Mouse (Mus musculus) ES-E14 (cell line): ENCODE measurements around the gene Mybpc1. TPM values are rescaled to one million over a fixed set of nuclear protein-coding genes. Genes with fewer than 3 reads are reported as not detected.

Experiments used
- DNase-seq: peaks from one replicate; pipeline ENCODE4 v3.0.0-alpha.2; 2013; ENCODE audit warnings: low read depth, low spot score
- H3K27ac ChIP-seq: 2 replicates; pipeline ENCODE4 v1.5.1; 2012; ENCODE audit warnings: low read depth, mild to moderate bottlenecking, low read length, moderate library complexity, mixed read lengths; ENCODE audit not compliant: poor library complexity, insufficient read depth, severe bottlenecking
- H3K36me3 ChIP-seq: 2 replicates; pipeline ENCODE4 v1.6.1; 2012; ENCODE audit warnings: mild to moderate bottlenecking, low read length, moderate library complexity, mixed read lengths; ENCODE audit not compliant: control insufficient read depth, poor library complexity, insufficient read depth, severe bottlenecking
- H3K4me1 ChIP-seq, 2 experiments: fragments of 150-350 bp in 1 of 2; sonication (generic) in 1 of 2; 2 replicates each; pipeline ENCODE4 v1.6.1; 2012; ENCODE audit warnings: low read length in 2 of 2, mild to moderate bottlenecking in 1 of 2, mixed read lengths in 1 of 2; ENCODE audit not compliant: control insufficient read depth in 2 of 2, insufficient read depth in 2 of 2, poor library complexity in 1 of 2
- H3K4me3 ChIP-seq, 2 experiments: fragments of 150-350 bp in 1 of 2; sonication (generic) in 1 of 2; 2 replicates each; pipeline ENCODE4 v1.5.1; 2012; ENCODE audit warnings: low read length in 2 of 2, low read depth in 1 of 2, mild to moderate bottlenecking in 1 of 2, mixed read lengths in 1 of 2; ENCODE audit not compliant: insufficient read depth in 1 of 2, poor library complexity in 1 of 2, severe bottlenecking in 1 of 2
- H3K9ac ChIP-seq: 2 replicates; pipeline ENCODE4 v1.6.1; 2012; ENCODE audit warnings: low read depth, mild to moderate bottlenecking, low read length, mixed read lengths; ENCODE audit not compliant: poor library complexity, insufficient read depth, severe bottlenecking
- H3K9me3 ChIP-seq: fragments of 150-350 bp; sonication (generic); 2 replicates; pipeline ENCODE4 v1.6.1; 2012; ENCODE audit warnings: low read depth, mild to moderate bottlenecking, low read length; ENCODE audit not compliant: control insufficient read depth, insufficient read depth
- CHD2 ChIP-seq: IDR thresholded peaks from 2 replicates; pipeline ENCODE4 v1.6.1; 2014; ENCODE audit warnings: mild to moderate bottlenecking, low read depth, low read length, inconsistent platforms
- HCFC1 ChIP-seq: IDR thresholded peaks from 2 replicates; pipeline ENCODE4 v1.6.1; 2012; ENCODE audit warnings: low read length, inconsistent platforms, borderline replicate concordance; ENCODE audit not compliant: insufficient read depth
- MAFK ChIP-seq: IDR thresholded peaks from 2 replicates; pipeline ENCODE4 v1.6.1; 2014; ENCODE audit warnings: mild to moderate bottlenecking, low read depth, low read length, inconsistent platforms; ENCODE audit not compliant: insufficient read depth
- ZC3H11A ChIP-seq: IDR thresholded peaks from 2 replicates; pipeline ENCODE4 v1.6.1; 2012; ENCODE audit warnings: low read depth, mild to moderate bottlenecking, inconsistent platforms, low read length, borderline replicate concordance
- ZNF384 ChIP-seq: IDR thresholded peaks from 2 replicates; pipeline ENCODE4 v1.6.1; 2012; ENCODE audit warnings: low read depth, low read length, inconsistent platforms
- in situ Hi-C, 2 experiments: fragments of 600-800 bp; cut with MboI; formaldehyde crosslinking; loops; one replicate each; pipeline ENCODE4 v1.15.1; 2025; ENCODE audit warnings: low sequenced_read_pairs in 2 of 2, inconsistent platforms in 1 of 2; ENCODE audit not compliant: unreplicated experiment in 2 of 2
- total RNA-seq: library from RNA; depleted of rRNA; stranded (reverse); fragments of 300-350 nt; gene quantifications from 2 replicates; pipeline ENCODE4 v1.2.3, GENCODE M21; 2012

Mybpc1 gene
- total RNA-seq, 1 experiment: 1.7 TPM

DNA sequence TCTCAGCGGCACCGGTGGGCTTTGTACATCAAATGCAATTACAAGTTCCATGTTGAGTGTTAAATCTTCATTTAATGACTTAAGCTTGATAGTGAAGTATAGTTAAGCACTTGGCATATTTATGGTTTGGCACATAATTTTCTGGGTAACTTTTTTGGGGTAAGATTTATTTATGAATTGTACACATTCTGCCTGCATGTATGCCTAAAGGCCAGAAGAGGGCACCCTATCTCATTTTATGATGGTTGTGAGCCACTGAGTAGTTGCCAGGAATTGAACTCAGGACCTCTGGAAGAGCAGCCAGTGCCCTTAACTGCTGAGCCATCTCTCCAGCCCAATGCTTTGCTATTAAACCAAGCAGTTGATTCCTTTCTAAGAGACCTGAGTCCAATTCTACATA, 52.2 kb downstream of the Mybpc1 start:
- DNase-seq: no peak
- no peak overlapping the region for H3K9ac ChIP-seq
- no peaks in the 10 kb centered on the region for H3K36me3 ChIP-seq
- H3K27ac ChIP-seq: no peak overlapping the region
- in situ Hi-C loops: loop anchor here in 1 of 2 experiments (10.0 kb wide), 1 partner anchor 172 kb away; no protein-coding TSS in a partner anchor
- TF ChIP-seq MAFK: no peak
- peak; percentile 69 for TF ChIP-seq ZC3H11A
- TF ChIP-seq ZNF384: no peak
- no peak for TF ChIP-seq CHD2
- TF ChIP-seq HCFC1: no peak
- H3K4me3 ChIP-seq: no peak overlapping the region
- peaks cover 0 to 2% of the 10 kb centered on the region in 2 experiments; a peak in 3 of 4 replicates for H3K4me1 ChIP-seq
- no peaks in the 10 kb centered on the region for H3K9me3 ChIP-seq

DNA sequence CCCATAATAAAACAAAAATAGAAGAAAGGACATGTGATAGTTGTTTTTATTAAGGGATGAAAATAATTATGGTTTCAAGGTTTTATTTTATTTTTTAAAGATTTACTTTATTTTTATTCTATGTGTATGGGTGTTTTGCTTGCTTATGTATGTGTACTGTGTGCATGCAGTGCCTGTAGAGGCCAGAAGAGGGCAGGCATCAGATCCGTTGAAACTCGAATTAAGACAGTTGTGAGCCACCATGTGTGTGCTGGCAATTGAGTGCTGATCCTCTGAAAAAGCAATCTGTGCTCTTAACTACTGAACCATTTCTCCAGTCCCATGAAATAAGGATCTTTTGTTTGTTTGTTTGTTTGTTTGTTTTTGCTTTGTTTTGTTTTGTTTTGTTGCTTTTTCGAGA, 54.7 kb downstream of the Mybpc1 start:
- Histone ChIP-seq H3K4me3 (no peak overlapping the region), H3K9me3 (no peaks in the 10 kb centered on the region), H3K36me3 (no peaks in the 10 kb centered on the region), H3K27ac (no peak overlapping the region), H3K9ac (no peak overlapping the region), H3K4me1 (peaks cover 2 to 7% of the 10 kb centered on the region in 2 experiments)
- in situ Hi-C loops: loop anchor here in 1 of 2 experiments (10.0 kb wide), 1 partner anchor 175 kb away; no protein-coding TSS in a partner anchor
- TF ChIP-seq CHD2 (no peak), ZNF384 (no peak)
- peak; percentile 24 for DNase-seq

DNA sequence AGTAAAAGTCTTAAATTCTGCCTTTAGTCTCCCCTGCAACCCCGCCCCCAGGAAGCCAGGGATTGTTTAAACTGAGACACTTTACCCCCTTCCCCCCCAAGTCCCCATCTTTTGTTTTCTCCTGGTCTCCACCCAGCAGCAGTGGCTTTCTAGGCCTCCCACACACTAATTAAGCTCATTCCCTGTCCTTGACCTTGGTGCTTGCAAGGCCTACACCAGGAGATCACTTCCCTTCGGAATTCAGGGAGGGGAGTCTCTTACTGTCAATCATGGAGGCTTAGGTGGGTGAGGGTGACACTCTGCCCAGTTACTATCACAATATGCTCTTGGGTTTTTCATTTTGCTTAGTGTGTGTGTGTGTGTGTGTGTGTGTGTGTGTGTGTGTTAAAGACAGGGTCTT, 57.3 kb downstream of the Mybpc1 start:
- Histone ChIP-seq H3K9ac (no peak overlapping the region), H3K4me1 (peaks cover 2 to 7% of the 10 kb centered on the region in 2 experiments), H3K4me3 (no peak overlapping the region), H3K9me3 (no peaks in the 10 kb centered on the region), H3K27ac (peak overlapping the region; percentile 67; the same call in 1 of the 2 replicates), H3K36me3 (no peaks in the 10 kb centered on the region)
- DNase-seq: peak; percentile 82
- TF ChIP-seq ZNF384 (no peak), HCFC1 (no peak), ZC3H11A (no peak), MAFK (no peak), CHD2 (no peak)
- in situ Hi-C loops: no loop called here

DNA sequence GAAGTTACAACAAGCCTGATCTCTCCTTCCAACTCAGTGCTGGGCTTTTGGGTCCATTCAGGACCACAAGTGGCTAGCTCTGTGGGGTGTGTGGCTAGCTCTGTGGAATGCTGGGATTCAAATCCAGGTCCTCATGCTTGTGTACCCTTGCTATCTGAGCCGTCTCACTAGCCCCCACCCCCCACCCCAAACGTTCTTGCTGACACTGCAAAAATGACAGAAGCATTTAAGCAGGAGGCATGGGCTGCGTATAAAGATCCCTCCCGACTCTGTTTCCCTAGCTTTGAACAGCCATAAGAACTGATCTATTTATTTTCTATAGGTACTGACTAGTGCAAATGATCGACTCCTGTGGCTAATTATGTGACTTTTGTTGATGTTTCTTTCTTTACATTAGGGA, 74.3 kb downstream of the Mybpc1 start:
- no peaks in the 10 kb centered on the region for H3K9me3 ChIP-seq
- H3K27ac ChIP-seq: no peak overlapping the region
- no peak overlapping the region for H3K9ac ChIP-seq
- in situ Hi-C loops: no loop called here
- H3K4me1 ChIP-seq: no peaks in the 10 kb centered on the region
- H3K4me3 ChIP-seq: no peak overlapping the region
- TF ChIP-seq CHD2 (no peak), MAFK (peak; percentile 78), ZC3H11A (no peak)
- DNase-seq: no peak
- no peaks in the 10 kb centered on the region for H3K36me3 ChIP-seq

DNA sequence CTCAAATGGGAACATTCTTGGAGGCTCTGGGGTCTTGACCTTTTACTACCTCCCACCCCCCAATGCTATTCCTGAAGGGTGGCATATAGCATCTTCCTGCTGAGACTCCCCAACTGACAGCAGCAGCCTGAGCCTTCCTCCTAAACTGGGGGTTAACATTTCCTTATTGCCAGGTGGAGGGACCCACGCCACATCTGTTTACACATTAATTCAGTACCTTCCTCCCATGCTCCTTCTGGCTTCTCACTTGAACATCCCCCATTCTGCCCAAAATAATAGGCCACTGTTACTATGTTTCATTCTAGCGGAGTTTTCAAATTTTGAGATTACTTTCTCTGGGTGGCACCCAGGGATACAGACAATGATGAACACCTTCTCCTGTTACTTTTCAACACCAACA, 80.9 kb downstream of the Mybpc1 start:
- in situ Hi-C loops: no loop called here
- TF ChIP-seq ZC3H11A: no peak
- TF ChIP-seq MAFK: no peak
- TF ChIP-seq CHD2: no peak
- no peak for TF ChIP-seq ZNF384
- no peak for TF ChIP-seq HCFC1
- DNase-seq: no peak
- Histone ChIP-seq H3K36me3 (no peaks in the 10 kb centered on the region), H3K4me1 (0 out of 4 replicates have a peak, but pooled peaks cover 0 to 1% of the 10 kb centered on the region in 2 experiments), H3K4me3 (no peak overlapping the region), H3K27ac (no peak overlapping the region), H3K9me3 (no peaks in the 10 kb centered on the region), H3K9ac (no peak overlapping the region)
